Mouse (Mus musculus): ENCODE data around the gene Cyb5rl.

The Cyb5rl gene

DNA sequence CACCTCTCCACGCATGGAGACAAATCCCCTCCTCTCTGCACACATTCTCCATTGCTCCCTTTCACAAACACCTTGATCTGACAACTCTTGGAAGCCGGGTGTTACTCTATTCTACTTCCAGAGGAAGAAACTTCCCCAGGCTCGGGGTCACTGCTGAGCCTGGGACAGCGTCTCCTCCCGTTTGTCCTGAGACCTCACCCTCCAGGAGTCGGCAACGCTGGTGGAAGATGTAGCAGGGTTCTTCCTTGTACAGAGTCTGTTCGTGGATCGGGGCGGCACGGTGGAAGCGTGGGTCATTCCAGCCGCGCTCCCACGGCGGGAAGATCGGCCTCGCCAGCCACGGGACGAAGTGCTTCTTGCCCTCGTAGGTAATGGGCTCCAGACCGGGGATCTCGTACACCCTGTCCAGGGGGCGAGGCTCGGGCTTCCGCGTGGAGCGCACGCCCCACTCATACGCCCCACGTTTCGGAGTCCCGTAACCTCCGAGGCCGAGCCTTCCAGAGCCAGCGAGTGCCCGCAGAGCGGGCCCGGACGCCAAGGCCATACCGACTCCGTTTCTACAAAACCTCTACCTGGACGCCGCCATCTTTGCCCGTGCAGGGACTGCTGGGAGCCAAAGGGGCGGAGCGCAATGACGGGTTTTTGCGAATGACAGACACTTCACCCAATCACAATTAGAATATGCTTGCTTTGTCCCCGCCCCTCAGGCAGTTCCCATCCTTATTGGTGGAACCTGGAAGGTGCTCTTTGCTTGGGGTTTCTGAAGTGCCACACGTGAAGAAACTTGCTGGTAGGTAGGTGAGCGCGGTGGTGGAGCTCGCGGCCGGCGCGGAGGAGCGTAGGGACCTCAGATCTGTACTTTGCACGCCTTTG lies at the start of gene Cyb5rl, which contains the start of gene Mrpl37:
Gene Cyb5rl (plus strand): TSS at position 737 of the 873 bp plus-strand sequence.
Gene Mrpl37 (minus strand): TSS at position 617 of the 873 bp plus-strand sequence.
- peak; percentile 97 for DNase-seq

DNA sequence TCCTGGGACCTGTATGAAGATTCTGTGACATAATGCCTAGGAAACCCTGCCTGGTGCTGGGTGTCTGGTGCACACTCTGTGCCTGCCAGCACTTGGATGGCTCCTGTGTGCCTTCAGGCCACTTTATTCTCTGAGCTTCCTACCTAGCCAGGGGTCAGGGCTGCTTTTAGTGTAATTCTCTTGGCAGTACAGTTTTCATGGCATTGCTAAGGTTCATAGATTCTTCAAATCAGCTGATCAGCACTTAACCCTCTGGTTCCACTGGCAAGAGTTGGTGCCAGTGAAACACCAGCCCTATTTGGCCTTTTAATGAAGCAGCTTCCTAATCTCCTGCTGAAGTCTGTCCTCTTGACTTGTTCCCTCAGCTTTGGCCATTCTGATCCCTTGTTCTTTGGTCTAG lies 49.5 kb upstream of the Cyb5rl start:
- DNase-seq, result no peak

DNA sequence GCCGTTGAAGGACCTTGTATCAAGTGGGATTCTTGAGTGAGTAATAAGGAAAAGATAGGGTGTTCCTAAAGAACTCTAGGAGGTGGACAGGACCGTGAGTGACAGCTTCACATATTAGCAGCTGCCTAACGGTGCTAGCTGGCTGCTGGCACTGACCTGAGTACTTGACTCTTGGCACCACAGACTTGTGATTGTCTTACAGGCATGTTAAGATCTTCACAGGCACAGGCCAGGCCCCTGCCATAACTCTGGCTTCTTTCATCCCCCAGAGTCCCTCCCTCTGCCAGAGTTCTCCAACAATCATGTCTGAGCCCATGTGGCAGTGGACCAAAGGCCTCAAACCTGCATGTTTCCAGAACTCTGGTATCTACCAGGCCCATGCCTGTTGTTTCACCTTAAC lies 48.3 kb upstream of the Cyb5rl start:
- no peak for DNase-seq

DNA sequence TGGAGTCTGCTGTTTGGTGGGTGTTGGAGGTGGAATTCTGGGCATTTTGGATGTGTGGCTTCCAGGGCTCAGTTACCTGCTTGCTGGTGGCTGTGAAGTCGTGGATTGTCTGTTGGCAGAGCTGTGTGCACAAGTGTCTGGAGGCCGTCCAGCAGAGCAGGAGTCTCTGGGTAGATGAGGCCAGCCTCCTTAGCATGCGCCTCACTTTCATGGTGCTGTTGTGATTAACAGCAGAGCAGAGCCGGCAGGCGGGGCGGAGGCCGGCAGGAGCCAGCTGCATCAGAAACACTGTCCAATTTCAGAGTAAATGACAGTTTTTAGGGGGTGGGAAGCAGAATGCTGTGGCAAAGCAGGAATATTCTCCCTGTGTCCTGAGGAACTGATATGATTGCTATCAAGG lies 47.8 kb upstream of the Cyb5rl start:
- DNase-seq, result peak; percentile 61

DNA sequence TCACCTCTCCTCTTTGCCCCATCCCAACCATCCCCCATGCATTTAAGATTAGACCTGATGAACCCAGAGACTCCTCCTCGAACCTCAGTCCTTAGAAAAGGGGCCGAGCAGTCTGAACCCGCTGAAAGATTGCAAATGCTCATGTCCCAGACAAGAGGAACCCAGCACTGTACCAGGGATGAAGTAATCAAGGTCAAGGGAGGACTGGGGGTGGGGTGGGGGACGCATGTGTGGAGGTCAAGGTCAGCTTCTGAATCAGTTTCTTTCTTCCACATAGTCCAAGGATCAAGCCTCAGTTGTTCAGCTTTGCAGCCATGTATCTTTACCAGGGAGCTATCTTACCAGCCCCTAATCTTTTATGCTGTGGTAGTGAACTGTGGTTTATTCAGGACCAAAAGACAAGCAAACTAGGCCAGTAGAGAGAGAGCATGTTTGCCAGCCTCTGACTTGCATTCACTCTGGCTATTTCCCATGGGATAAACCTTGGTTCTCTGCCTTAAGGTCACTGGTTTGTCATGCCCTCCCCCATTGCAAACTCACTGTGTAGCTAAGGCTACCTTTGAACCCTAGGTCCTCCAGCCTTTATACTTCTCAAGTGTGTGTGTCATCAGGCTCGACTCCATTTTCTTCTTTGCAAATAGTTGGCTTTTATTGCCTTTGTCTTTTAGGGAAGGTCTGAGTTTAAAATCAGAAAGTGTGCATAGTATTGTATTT lies 46.3 kb upstream of the Cyb5rl start:
- no peak for DNase-seq

DNA sequence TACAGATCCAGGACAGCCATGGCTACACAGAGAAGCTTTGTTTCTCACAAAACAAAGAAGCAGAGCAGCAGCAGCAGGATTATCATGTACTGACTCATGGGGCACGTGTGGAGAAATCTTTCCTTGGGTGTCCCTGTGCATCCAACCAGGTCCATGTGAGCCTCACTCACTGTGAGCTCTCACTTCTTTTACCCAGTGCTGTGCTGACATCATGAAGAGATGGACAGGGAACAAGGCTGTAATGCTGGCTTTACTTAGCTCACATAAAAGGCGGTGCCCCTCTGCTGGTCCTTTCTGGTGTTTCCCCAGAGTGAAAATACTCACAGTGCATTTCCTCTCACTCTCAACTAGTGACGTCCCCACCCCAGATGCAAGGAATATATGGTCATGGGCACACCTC lies 45.3 kb upstream of the Cyb5rl start:
- no peak for DNase-seq

DNA sequence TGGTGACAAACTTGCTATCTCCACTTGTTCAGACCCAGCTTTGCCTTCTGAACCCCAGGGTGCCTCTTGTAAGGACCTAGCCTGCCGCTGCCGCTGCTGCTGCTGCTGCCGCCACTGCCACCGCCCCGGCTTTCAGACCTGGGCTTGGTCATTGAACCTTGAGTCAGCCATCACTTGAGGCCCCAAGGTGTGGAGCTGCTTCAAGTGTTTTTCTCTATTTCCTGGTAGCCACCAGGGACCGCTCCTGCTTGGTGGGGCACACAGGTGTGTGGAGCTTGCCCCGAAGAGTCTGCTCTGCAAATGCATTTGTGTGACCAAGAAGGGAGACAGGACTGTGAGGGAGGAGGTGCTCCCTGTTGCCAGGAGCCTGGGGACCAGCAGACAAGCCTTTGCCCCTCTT lies 41.9 kb upstream of the Cyb5rl start:
- no peak for DNase-seq

DNA sequence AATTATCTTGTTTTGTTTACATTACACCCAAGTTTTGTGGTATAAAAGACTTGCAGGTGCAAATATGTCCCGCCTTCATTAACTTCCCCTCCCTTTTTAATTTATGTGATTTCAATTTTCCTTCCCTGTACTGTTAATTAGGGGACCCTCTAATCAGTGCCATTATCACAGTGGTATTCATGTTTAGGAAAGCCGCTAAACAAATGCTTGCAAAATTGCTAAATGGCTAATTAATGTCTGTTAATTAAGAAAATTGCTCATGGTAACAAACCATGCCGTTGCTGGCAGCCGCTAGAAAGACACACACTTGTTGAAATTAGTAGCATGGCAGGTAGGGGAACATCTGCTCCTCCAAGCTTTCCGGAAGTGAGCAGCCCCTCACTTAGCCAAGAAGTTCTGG lies 41.4 kb upstream of the Cyb5rl start:
- DNase-seq, result no peak

DNA sequence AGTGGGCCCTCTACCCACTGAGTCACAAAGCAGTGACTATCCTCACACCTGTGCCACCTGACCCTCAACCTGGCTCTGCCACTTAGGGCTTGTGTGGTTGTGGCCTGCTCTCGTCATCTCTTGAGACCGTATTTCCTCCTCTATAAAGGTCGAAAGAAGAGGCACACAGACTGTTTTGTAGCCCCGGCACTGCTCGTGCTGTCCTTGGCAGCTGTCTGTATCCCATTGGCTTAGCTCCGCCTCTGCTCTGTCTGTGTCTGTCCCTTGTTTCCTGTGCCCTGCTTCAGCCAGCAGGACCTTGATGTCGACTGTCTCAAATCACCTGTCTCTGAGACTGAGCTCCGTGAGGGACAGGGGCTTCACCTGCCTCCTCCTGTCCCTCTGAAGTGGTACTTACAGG lies 40.3 kb upstream of the Cyb5rl start:
- DNase-seq, result no peak

DNA sequence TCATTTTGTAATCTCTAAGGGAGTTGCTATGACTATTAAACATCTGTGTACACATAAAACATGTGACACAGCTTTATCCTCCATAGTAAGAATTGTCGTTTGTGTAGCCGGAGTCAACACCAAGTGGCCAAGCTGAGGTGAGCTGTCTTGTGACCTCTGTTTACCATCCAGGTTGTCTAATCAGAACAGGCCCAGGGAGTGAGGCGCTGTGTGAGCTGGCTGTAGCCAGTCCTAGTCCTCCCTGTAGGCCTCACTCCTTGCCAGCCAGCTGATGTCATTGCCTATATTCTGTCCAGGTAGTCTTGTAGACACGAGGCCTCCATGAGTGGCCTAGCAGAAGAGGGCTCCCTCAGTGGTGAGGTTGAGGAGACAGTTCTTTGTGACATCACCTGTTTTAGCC lies 31.1 kb upstream of the Cyb5rl start:
- DNase-seq, result no peak

DNA sequence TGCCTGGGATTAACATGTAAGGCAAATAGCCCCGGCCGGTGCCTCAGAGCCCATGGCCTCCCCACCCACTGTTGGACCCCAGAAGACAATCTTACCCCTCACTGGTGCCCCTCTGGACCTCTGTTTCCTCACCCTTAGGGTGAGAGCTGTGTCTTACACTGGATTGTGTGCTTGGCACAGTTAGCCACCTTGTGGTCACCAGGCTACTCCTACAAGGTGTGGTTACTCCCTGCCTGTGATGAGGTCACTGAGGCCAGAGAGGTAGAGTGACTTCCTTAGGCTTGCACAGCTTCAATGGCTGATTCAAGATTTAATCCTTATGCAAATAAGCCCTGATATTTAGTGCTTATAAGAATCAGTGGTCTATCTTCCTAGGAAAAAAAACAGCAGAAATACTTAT lies 29.8 kb upstream of the Cyb5rl start:
- DNase-seq, result no peak

DNA sequence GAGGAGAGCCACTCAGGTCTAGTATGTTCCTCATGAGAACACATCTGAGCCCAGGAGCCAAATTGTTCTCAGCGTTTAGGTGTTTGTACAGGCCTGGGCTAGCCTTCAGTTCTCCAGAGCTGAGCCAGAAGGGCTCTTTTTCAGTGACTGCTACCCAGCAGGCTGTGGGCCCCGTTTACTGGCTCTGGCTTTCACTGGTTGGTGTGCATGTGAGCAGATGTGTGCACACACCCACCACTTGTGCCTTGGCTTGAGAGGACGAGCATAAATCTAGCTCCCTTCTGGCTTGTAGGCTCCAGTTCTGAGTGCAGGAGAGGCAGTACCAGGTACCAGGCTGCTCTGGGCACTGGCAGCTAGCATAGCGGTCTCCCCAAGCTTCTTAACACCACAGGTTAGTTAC lies 28.5 kb upstream of the Cyb5rl start:
- peak; percentile 34 for DNase-seq

DNA sequence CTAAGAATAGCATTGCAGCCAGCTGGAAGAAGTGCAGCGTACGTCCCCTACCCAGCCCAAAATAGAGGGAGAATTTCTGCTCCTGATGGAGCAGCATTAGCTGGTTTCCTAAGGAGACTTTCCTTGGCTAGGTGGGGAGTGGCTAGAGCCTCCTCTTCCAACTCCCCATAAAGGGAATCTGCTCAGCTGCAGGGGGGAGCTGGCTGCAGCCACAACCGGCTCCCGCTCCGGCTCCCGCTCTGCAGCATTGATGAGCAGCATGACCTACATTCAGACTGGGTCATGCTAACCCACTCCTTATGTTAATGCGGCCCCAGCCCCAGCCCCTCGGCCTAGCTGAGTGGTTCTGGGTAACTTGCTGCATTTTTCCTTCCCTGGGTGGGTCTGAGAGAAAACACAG lies 27.5 kb upstream of the Cyb5rl start:
- no peak for DNase-seq

DNA sequence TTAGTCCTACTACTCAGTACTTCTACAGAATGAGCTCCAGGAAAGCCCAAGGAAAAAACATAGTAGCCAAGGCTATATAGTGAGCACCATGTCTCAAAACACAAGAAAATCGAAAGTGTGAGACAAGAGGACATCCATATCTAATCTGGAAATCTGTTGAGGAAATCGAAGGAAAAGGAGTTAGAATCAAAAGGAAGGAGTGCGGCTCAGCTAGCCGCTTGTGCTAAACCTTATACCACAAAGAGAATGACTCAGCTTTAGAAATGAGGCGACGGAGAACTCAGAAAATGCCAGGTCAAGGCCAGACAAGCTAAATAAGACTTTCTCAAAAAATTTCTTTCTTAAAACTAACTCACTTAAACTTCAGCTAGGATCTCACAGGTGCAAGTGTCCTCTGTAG lies 24.5 kb upstream of the Cyb5rl start:
- DNase-seq, result no peak

DNA sequence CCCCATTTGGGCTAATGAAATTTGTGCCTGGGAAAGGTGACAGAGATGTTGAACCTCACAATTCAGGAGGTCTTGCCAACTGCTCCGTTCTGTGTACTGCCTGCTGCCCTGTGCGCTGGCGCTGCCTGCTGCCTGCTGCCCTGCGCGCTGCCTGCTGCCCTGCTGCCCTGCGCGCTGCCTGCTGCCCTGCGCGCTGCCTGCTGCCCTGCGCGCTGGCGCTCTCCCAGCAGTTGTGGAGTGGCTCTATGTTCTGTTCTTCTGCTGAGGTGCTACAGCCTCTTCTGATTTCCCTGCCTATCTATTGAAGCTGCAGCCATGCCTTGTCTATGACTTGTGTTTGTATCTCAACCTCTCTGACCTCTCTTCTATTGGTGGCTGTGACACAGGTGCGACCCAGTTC lies 21.6 kb upstream of the Cyb5rl start:
- no peak for DNase-seq

DNA sequence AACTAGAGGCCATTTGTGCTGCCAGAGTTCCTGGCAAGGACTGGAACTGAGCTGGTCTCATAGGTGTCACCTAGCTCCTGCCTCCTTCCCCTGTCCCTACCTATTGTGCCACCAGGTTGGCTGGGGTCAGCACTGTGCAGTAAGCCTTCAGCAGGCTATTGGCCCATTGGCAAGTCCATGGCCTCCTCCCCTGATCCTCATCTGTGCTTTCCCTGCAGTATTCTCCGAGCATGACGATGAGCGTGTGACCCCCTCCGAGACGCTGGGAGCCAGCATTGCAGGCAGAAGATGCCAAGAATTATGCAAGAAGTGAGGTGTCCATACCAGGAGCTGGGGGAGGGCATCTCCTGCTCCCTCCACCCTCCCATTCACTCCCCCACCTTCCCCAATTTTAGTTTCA lies 19.0 kb upstream of the Cyb5rl start:
- no peak for DNase-seq

DNA sequence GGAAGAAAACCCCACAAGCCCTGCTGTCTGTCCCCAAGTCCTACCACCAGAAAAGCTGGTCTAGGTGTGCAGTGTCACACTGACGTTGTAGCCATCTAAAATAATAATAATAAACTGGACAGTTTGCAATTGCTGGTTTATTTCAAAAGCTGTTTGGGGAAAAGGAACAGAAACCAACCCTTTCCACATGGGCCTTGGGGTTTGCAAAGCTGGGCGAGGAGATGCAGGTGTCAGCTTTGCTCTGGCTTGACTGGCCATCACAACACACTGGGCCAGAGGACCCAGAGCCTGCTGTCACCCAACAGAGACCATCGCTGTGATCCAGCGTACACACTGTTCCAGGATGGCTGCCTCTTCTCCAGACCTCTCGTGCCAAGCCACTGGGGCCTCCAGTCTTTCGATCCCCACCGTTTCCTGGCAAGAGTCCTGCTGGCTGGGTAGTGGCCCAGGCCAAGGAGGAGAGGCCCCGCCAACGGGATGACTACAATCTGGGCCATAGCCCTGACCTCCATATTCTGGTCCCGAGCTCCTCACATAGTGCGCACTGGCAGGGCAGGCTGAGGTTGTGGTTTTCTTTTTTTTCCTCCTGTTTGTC lies 18.1 kb upstream of the Cyb5rl start:
- no peak for DNase-seq

DNA sequence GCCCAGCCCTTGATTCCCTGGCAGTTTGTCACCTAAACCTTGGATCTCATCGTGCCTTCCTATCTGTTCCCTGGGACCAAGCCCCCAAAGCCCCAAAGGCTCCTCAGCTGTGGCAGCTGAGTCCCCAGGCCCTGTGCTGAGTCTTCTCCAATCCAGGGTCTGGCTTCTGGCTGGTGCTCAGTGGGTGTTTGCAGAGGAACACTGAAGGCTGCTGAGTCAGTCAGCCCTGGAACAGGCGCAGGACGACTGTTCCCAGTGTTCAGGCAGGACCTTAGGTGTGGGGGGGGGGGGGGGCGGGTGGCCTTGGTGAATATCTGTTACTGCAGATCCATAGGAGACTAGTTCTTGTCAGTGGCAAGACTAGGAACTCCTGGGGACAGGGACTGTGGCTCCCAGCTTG lies 14.9 kb upstream of the Cyb5rl start:
- no peak for DNase-seq

DNA sequence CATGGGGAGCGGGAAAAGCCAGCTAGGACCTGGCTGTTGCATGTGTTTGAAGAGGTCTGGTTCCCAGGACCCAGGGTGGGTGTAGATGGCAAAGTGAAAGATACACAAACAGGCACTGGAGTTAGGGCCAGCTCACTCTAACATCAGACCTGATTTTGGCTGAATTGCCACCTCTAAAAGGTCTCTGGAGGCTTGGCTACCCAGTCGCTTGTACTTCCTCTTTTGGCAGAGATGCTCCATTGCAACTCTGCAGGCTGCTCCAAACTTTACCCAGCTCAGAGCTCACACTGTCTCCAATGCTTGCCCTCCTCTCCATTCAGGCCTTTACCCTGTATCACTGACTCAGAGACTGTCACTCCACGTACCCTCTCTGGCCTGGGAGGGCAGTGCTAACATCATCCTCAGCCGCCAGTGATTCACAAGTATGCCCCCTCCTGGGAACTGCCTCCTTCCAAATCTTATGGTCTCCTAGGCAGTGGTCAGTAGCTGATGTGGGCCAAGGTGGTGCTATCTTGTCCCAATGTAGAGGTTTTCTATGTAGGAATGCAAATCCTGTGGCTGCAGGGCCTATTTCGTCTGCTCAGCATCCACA lies 13.7 kb upstream of the Cyb5rl start:
- DNase-seq, result no peak

DNA sequence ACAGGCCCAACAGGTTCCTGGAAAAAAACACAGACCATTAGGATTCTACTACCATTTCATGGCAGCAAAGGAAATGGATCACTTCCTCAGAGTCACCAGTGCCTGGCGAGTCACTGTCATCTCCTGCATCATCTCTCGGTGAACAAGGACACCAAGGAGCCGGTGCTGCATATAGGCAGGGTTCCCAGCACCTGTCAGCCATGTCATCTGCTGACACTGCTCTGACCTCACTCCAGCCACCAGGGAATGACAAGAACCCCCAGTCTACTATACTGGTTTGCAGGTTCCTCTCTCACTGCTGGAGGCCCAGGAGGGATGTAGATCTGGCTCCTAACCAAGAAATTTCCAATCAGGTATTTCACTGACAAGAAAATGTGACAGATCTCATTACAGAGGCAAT lies 10.7 kb upstream of the Cyb5rl start:
- DNase-seq, result no peak

DNA sequence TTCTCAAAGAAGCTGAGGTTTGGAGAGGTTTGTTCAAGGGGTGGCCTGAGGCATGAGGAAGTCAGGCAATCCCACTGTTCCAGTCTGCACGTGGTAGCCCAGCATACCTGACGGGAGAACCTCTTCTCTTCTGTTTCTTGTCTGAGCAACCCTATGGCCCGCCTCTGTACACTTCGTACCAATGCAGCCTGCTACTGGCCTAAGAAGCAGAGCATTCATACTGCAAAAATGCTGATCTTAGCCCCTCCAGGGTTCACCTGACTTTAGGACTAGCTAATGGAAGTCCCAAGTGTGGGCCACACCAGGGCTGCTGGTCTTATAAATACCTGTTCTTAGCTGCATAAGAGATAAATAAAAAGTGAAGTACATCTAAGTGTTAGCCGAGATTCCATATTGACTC lies 8.4 kb upstream of the Cyb5rl start:
- no peak for DNase-seq

DNA sequence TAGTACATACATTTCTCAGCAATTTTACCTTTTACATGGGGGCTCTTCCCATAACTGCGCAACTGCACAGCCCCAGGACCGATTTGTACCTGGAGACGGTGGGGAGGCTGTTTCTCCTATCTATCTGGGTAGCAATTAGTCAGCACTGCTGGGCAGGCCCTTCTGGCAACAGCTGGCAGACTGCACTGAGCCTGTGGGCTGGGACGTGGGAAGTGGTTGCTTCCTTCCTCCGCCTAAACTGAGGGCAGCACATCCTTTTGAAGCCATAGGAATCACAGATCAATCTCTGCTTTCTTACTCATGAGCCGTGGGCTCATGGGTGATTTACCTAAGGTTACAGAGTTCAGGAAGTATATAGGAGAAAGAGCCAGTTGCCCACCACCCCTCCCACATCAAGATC lies 8.0 kb upstream of the Cyb5rl start:
- DNase-seq, result no peak

DNA sequence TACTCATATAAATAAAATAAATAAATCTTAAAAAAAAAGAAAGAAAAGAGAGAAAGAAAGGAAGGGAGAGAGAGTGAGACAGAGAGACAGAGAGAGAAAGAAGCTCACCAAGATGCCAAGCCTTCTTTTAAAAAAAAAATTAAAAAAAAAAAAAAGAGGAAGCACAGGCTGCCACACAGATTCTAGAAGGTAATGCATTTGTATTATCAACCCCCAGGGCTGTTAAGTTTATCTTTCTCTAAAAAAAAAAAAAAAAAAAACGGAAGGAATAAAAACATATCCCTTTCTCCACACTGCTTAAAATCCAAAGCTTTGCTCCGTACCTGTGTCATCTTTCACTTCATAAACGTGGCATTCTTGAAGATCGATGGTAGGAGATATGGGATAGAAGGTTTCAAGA lies 5.2 kb upstream of the Cyb5rl start:
- DNase-seq, result no peak

DNA sequence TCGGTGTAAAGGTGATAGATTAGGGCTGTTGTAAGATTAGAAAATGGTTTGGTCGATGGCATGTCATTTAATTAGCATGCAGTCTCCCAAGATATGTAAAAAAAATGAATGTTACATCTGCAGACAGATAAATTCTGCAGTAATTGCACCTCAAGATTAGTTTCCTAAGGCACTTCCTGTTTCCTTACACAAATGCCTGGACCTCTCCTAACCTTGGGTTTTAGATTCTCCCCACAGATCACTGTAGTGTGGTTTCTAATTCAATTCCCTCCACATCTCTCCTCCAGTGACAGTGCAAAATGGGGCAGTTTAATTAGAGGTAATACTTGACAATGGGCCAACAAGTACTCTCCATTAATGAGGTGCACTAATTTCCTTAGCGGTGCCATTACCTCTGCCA lies 3.6 kb upstream of the Cyb5rl start:
- no peak for DNase-seq

Data from right cerebral cortex, postnatal 25 days (tissue).